Mouse (Mus musculus) embryo, embryonic 11 days (tissue): ENCODE results near the gene Mnd1.
A peak's percentile ranks its signal among the peaks of the same experiment; 100 is the strongest.

Experiments
- DNase-seq: peaks from one replicate; pipeline ENCODE4 v3.0.0-alpha.2; 2015

Gene Mnd1

GRCm38 (mm10) chr3:84155558-84156006 lies at the start of gene Mnd1:
Gene Mnd1 (minus strand): TSS chr3:84155786.
- peak; percentile 98 for DNase-seq

DNA sequence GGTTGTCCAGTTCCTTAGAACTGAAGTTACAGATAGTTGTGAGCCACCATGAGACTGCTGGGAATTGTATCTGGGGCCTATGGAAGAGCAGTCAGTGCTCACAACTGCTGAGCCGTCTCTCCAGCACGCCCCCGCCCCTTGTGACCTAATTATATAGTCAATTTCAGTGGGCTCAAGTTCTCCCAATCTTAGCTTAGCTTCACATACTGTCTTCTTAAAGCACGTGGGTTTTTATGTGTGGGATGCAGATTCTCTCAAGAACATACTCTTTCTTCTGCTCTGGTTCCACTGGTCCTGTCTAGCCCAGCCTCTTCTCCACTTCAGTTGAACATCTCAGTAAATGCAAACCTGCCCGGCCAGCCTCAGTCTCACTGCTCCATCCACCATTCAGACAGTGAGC lies 49.1 kb upstream of the Mnd1 start:
- no peak for DNase-seq

DNA sequence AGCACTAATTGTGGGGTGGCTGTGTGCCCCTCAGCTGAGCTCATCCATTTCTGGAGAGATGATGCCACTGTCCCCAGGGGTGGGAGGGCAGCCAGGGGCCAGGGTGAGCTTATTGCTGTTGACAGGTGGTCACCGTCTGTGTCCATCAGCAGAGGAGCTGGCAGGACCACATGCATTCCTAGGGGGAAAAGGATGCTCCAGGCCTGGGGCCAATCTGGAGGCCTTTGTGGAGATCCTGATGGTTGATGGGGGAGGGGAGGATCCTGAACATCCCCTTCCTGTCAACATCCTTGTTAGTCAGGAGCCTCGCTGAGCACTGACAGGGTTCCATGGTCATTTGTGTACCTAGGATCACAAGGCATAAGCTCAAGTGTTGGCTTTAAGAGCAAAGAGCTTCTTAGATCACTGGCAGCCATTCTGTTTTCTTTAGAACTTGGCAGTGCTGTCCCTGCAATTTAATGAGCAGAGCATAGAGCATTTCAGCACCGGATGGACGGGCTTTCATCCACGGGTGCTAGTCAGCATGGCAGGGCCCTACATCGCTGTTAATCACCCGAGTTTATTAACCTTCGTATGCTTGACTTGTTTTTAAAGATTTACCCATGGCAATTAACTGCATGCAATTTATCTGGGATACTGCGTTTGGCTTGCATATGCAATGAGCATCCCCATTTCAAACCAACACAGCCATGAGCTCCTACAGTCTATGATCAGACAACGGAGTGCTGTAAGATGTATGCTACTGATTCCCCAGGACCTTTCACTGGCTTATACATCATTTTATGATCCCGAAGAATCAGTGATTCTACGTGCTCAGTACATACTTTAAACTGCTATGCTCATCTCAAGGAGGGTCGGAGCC lies 45.2 kb upstream of the Mnd1 start:
- no peak for DNase-seq

GRCm38 (mm10) chr3:84199516-84199915 lies 43.9 kb upstream of the Mnd1 start:
- DNase-seq, result no peak

DNA sequence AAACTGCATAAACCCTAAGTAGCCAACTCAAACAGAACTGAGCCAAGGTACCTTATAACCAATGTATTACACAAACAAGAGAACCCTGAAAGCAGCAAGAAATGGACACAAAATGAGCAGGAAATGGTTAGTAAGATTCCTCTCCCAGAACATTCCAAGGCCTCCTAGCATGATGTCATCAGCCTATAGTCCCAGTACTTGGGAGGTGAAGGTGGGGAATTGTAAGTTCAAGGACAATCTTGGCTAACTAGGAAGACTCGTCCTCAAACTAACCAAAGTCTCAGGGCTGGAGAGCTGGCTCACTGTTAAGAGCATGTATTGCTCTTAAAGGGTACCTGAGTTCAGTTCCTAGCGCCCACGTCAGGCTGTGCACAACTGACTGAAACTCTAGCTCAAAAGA lies 42.6 kb upstream of the Mnd1 start:
- no peak for DNase-seq

DNA sequence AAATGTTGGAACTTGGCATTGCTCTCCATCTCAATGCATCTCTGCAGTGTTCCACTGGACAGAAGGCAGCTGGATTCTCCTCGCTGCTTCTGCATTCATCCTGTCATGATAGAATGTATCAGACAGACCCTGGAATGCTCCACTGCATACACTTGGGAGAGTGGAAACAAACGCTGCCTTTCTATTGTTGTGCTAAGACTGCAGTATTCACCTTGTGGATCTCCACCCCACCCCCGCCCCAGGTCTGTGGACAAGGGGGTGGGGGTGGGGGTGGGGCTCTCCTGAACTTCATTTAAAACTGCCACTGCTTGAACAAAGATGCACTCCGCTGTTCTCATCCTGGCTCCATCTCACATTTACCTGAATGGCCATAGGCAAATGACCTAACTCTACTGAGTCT lies 38.3 kb upstream of the Mnd1 start:
- DNase-seq, result no peak

GRCm38 (mm10) chr3:84191141-84191881 lies 35.7 kb upstream of the Mnd1 start:
- DNase-seq, result peak; percentile 40

GRCm38 (mm10) chr3:84190513-84191061 lies 35.0 kb upstream of the Mnd1 start:
- peak; percentile 42 for DNase-seq

GRCm38 (mm10) chr3:84189629-84190173 lies 34.1 kb upstream of the Mnd1 start:
- no peak for DNase-seq

DNA sequence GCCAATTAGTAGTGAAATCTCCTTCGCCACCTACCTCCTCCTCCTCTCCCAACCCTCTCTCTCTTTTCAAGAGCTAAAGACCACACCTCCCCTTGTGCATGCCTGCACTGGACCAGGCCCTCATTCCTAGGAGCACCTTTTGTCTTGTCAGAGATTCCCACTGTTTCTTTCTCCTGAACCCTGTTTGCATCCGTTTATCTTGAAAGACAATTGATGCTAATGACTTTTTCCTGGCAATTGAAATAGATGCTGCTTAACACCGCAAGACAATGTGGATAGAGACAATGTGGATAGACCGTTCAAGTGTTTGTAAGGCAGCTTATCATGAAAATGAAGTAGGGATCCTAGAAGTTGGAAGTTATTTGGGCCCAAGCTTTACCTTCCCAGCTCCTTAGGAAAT lies 26.1 kb upstream of the Mnd1 start:
- DNase-seq, result no peak

DNA sequence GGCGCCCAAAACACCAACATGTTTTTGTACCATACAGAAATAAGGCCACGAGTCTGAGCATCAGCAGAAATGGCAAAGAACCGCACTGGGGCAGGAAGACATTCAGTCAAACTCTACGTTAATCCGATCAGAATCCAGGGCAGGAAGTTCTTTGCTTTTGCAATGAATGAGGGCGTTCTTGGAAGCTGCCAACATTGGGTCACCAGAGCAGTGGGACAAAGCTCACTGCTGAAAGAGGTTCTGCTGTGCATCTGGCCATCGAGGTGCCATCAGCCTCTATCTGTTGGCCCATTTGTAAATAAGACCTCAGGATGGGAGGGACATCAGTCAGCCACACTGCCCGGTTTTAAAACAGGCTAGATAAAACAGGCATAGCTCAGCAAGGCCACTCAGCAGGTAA lies 25.5 kb upstream of the Mnd1 start:
- no peak for DNase-seq

- DNase-seq, result no peak
Observed at GRCm38 (mm10) chr3:84180304-84180703, 24.7 kb upstream of the Mnd1 start.

DNA sequence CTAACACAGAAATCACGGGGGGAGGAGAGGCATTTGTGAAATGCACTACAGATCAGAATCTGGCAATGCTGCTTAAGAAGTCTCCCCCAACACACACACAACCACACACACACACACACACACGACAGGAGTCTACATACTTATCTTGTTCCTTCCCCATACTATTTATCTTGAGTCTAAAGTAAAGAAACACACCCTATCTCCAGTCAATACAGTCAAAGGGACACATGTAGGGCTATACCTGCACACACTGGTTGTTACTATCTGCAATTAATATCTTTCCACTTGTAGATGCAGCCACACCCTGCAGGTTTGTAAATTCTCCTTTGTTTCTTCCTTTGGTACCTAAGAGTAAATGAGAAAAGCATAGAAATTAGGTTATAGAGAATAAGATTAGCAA lies 22.2 kb upstream of the Mnd1 start:
- DNase-seq, result no peak

GRCm38 (mm10) chr3:84175337-84176315 lies 20.0 kb upstream of the Mnd1 start:
- DNase-seq, result peak; percentile 84

GRCm38 (mm10) chr3:84173581-84174154 lies 18.1 kb upstream of the Mnd1 start, which contains the start of gene Gm6525:
Gene Gm6525 (plus strand): TSS chr3:84174104.
- DNase-seq, result no peak

- DNase-seq, result no peak
Observed at GRCm38 (mm10) chr3:84172406-84172805, 16.8 kb upstream of the Mnd1 start.

DNA sequence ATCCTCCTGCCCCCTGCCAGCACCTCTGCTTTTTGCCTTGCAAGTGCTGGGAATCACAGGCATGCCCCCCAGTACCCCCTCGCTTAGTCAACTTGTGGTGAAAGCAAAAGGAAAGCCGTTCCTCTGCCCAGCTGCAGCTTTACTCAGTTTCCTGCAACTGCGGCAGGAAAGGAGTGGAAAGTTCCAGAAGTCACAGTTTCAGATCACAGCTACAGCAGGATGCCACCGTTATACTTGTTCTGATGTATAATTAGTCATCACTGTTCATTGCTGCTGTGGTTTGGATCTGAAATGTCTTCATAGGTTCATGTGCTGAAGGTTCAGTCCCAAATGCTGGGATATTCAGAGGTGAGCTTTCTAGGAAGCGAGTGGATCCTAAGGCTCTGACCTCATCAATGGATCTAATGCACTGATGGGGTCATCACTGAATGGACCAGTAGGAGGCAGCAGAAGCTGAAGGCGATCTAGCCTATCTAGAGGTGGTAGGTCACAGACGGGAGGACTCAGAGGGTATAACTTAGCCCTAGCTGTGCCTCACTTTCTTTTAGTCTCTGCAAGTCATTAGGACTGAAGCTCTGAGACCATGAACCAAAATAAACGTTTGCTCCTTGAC lies 13.9 kb upstream of the Mnd1 start:
- DNase-seq, result peak; percentile 17

DNA sequence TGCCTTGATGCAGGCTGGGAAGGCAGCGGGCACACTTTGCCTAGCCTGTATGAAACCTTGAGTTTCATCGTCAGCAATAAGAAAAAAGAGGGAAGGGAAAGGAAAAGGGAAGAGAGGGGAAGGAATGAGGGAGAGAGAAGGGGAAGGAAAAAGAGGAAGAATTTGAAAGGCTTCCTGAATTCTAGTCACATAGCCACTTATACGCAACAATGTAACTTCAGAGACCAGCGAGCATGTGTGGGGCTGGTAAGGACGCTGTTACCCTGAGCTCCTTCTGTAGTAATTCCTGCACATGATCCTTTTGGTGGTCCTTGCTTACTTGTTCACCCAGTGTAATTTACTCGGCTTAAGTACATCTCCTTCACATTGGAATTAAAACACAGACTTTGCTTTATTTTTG lies 13.4 kb upstream of the Mnd1 start:
- DNase-seq, result no peak

DNA sequence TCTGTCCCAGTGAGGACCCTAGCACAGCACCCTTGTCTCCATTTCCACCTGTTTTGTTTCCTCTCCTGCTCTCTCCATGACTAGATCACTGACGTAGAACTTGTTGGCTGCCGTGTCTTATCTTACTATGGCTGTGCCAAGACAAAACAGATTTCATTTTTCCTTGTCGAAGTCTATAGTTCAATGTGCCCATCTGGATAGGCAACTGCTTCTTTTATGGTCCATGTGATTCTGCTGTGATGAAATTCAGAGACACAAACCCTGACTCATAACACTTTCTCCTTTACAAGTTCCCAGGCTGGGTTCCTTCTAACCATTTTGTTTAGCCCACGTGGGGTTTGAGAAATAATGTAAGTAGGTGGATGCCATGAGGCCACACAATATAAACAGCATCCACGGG lies 10.5 kb upstream of the Mnd1 start:
- no peak for DNase-seq

DNA sequence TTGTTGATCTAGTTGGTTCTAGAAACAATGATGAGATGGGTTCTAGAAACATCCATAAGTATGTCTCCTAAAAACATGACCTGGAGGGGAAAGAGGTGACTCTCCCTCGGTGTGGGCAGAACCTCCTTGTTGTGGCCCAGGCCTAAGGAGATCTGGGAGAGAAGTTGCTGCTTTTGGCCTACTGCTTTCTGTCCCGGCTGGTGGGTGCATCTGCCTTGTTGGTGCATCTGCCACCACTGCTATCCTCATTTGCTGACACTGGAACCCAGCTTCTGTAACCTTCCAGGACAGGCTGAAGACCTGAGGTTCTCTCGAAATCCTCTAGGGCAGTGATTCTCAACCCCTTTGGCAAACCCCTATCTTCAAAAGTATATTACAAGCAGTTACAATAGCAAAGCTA lies 9.8 kb upstream of the Mnd1 start:
- no peak for DNase-seq
